Mouse (Mus musculus): ENCODE data around the gene Gm10160.

Gm10160 gene

DNA sequence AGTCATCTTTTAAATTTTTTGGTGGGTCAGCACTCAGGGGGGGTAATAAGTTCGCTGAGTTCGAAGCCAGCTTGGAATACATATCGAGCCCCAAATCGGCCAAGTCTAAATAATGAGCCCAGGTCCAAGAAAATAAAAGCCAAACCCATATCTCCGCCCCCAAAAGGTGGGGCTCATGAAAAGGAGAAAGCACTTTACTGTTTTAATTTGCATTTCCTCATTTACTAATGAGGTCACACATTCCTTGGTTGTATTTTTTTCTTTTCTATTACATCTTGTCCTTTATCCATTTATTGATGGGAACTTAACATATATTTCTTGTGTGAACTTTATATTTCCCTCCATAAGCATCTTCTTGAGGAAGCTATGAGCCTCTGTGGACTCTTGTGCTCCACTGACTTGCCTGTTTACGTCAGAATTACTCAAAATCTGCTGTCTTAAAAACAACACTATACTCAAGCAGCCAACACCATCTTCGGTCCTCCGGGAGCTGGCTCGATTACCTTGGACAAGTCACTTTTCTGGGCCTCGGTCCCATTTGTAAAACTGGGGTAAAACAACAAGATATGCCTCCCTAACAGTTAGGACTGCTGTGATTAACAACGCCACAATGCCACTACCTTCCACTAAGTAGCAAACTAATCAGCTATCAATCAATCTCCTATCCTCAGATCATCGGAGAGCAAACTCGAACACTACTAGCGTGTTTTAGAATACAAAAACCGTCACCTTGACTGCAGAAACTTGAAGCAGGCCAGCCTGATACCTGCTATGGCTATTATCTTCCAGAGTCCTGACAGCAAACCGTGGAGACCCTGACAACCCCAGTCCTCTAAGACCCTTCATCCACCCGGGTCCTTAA is 27.6 kb downstream of the Gm10160 start:
- in situ Hi-C loops (cut with MseI, MboI) = no loop called here

- in situ Hi-C loops (cut with MseI, MboI) = no loop called here
These were observed 30.2 kb downstream of the Gm10160 start for GRCm38 (mm10) chr7:81825381-81825780.

DNA sequence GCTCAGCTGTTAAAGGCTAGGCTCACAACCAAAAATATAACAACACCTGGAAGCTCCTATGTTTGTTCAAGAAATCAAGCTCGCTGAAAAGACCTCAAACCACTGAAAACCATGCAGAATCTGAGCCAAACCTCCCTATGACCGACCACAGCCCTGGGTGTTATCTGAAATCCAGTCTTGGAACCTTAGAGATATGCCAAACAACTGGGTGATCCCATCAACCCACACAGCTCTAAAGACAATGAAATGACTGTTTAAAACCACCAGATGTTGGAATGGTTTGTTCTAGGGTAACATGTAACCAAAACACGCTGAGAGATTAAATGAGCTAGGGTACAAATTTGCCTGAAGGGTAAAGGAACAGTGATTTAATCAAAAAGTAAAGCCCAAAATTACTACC is 30.7 kb downstream of the Gm10160 start:
- in situ Hi-C loops (cut with MseI, MboI) = no loop called here

DNA sequence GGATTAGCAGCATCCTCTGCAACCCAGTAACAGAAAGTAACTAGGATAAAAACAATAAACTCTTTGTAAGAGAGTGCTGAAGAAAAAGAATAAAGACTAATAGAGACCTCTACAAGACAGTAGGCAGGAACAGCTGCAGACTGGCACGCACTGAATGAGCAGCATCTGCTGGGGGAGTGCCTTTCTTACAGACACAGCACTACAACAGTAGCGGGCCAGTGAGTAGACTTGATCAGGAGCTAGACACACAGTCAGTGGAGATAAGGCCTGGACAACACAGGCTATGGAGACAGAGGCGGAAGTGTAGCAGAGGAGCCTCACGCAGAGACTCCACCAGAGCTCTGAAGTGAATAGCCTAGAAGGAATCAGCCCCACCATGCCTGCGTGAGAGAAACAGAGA is 49.5 kb downstream of the Gm10160 start:
- in situ Hi-C loops (cut with MseI, MboI) = no loop called here

Measured in mouse trophoblast stem cell (cell line).